Mouse (Mus musculus) left cerebral cortex, postnatal 25 days (tissue): ENCODE measurements around the gene Rictor. TPM values are rescaled to one million over a fixed set of nuclear protein-coding genes. Genes with fewer than 3 reads are reported as not detected.

Experiments
- total RNA-seq, 2 experiments: library from RNA; stranded (reverse); gene quantifications; 2 replicates each; pipeline ENCODE4 v1.2.3; 2021

The Rictor gene
- total RNA-seq, 2 experiments from 2014 or later = 40.1 to 41.3 TPM

Other genes with a start within 250 kb of the Rictor start
- 1 to 10 TPM; 8.5 to 8.6 TPM for gene Fyb, start 185.5 kb upstream of the Rictor start, total RNA-seq
- gene Osmr, start 166.6 kb downstream of the Rictor start, total RNA-seq = 1 to 10 TPM; 2.3 to 2.5 TPM